Mouse (Mus musculus): ENCODE results near the gene Fgfr2.

DNA sequence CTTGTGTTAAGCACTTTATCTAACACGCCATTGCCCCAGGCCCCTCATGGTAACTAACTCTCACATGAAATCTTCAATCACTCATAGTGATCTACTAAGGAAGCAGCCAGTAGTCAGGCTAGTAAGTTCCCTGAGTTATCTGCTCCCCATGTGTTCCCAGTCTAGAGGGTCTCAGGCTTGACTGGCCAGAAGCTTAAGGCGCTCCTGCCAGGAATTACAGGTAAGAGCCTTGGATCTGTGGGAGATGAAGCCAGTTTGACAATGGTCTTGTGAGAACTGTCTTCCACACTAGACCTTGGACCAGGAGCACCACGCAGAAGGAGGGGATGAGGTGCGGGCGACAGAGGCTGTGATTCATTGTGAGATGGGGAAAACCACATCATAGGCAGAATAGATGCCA lies 1644.7 kb downstream of the Fgfr2 start:
- TF ChIP-seq POLR2A (IDR thresholded peaks at IDR 0.05; ENCODE audit: insufficient read length, low read depth): no peak
- TF ChIP-seq MYOD1 (IDR thresholded peaks at IDR 0.05; ENCODE audit: control insufficient read depth in 1 of 3, insufficient read length in 2 of 3, low read depth in 2 of 3): no peak
- no peak for TF ChIP-seq MAX (IDR thresholded peaks at IDR 0.05; ENCODE audit: low read depth)
- no peak for TF ChIP-seq POLR2AphosphoS2 (IDR thresholded peaks at IDR 0.05; ENCODE audit: insufficient read length, low read depth)
- no peak for TF ChIP-seq MYOG (IDR thresholded peaks at IDR 0.05; ENCODE audit: control insufficient read depth in 1 of 3, insufficient read depth in 1 of 3, insufficient read length in 2 of 3, low read depth in 2 of 3)
- TF ChIP-seq TCF12 (IDR thresholded peaks at IDR 0.05; ENCODE audit: insufficient read depth, poor library complexity, severe bottlenecking): no peak
- no peak for TF ChIP-seq E2F4 (IDR thresholded peaks at IDR 0.05; ENCODE audit: insufficient read depth)
- no peak for TF ChIP-seq USF1 (IDR thresholded peaks at IDR 0.05; ENCODE audit: low read depth)
